Mouse (Mus musculus): ENCODE data around the gene Flnc. TPM values are rescaled to one million over a fixed set of nuclear protein-coding genes. Genes with fewer than 3 reads are reported as not detected.

The Flnc gene
- 0.06 TPM in 1 of 4 replicates, not detected in the others for total RNA-seq (2023)

GRCm38 (mm10) chr6:29433038-29433803, at the start of gene Flnc:
TSS of gene Flnc (plus strand) at chr6:29433256.

GRCm38 (mm10) chr6:29388052-29388518, 45.0 kb upstream of the Flnc start, which contains the start of gene Opn1sw:
TSS of gene Opn1sw (minus strand) at chr6:29388468.

GRCm38 (mm10) chr6:29395910-29396713, 36.9 kb upstream of the Flnc start, which contains the start of gene Ccdc136:
TSS of gene Ccdc136 (plus strand) at chr6:29396309.

GRCm38 (mm10) chr6:29467583-29468354, 34.7 kb downstream of the Flnc start, which contains the start of gene Atp6v1f:
TSS of gene Atp6v1f (plus strand) at chr6:29467718.

DNA sequence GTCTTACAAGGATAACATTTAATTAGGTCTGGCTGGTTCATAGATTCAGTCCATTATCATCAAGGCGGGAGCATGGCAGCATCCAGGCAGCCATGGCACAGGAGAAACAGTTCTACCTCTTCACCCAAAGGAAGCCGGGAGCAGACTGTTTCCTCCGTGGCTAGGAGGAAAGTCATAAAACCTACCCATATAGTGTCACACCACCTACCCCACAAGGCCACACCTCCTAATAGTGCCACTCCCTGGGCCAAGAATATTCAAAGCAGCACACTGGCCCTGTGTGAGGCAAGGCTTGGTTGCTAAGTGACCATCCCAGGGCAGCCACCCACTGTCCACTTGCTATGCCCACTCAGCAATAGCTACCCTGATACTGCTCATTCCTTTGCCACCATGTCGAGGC, 38.1 kb downstream of the Flnc start, which contains the start of gene Atp6v1fnb:
Gene Atp6v1fnb, plus strand, starts transcription at position 301 of the 400 bp plus-strand sequence.

DNA sequence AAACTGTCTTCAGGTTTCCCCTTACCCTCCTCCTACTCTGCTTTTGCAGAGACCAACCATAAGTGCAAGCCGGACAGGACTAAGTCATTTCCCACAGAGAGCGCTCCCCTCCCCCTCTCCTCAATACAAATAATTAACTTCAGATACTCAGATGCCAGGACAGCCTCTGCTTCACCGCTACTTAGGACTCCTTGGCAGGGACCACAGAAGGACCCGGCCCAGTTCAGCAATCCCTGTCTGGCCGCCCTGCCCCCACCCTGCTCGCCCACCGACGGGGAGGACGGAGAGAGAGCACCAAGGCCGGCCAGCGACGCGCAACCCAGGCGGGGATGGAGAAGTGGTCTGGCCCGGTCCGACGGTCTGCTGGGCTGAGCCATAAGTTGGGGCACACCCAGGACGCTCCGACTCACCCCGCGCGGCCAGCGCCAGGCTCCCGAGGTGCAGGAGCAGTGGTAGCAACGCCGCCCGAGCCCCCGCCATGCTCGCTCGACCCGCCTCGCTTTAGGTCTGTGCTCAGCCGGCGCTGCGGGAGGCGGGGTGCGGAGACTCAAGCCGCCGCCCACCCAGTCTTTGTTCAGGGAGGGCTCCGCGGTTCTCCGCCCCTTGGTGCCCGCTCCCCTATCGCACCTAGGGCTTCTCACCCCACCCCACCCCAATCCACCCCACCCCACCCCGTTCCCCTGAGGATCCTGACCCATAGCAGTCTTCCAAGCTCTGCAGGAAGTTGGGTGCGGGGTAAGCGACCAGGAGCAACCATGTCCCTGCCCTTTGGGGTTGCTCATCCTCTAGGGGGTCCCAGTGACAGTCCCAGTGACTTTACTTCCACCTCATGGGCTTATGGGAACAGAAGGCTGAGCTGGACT, 74.6 kb downstream of the Flnc start, which contains the start of gene Kcp:
Gene Kcp, minus strand, starts transcription at position 506 of the 863 bp plus-strand sequence.

Other genes starting within 250 kb of the Flnc start
- 58.6 to 69.6 TPM (median 64.2 TPM) in 4 replicates for gene Impdh1, start 216.9 kb upstream of the Flnc start, total RNA-seq (2023)
- 22.2 to 28.7 TPM (median 28.1 TPM) in 4 replicates for gene Hilpda, start 160.8 kb upstream of the Flnc start, total RNA-seq (2023)
- 1.0 TPM in 1 of 4 replicates, not detected in the others for gene Fam71f2, start 153.7 kb upstream of the Flnc start, total RNA-seq (2023)
- not detected in 4 replicates for gene Fam71f1, start 114.1 kb upstream of the Flnc start, total RNA-seq (2023)
- gene Calu, start 85.2 kb upstream of the Flnc start, total RNA-seq (2023), result 46.3 to 53.5 TPM (median 50.1 TPM) in 4 replicates
- gene Opn1sw, start 44.8 kb upstream of the Flnc start, total RNA-seq (2023), result not detected in 4 replicates
- gene Ccdc136, start 36.9 kb upstream of the Flnc start, total RNA-seq (2023), result not detected in 4 replicates
- 195 to 211 TPM (median 201 TPM) in 4 replicates for gene Atp6v1f, start 34.5 kb downstream of the Flnc start, total RNA-seq (2023)
- 8.3 to 9.7 TPM (median 9.1 TPM) in 4 replicates for gene Atp6v1fnb, start 38.2 kb downstream of the Flnc start, total RNA-seq (2023)
- gene Kcp, start 74.7 kb downstream of the Flnc start, total RNA-seq (2023), result 0.12 TPM in 1 of 4 replicates, not detected in the others
- 239 to 270 TPM (median 247 TPM) in 4 replicates for gene Irf5, start 93.4 kb downstream of the Flnc start, total RNA-seq (2023)
- 73.3 to 87.7 TPM (median 82.9 TPM) in 4 replicates for gene Tnpo3, start 176.6 kb downstream of the Flnc start, total RNA-seq (2023)

Measured in B cell, adult 62 days (primary cell).